Mouse (Mus musculus) small intestine, adult 2 months (tissue): Measurements from ENCODE around the gene Hist1h2bc.

Experiments
- CTCF ChIP-seq: fragments of 200-500 bp; IDR thresholded peaks from 2 replicates; pipeline ENCODE4 v1.5.1; 2012; ENCODE audit warnings: low read depth, mild to moderate bottlenecking, control low read depth, inconsistent platforms, low read length, moderate library complexity, mixed read lengths; ENCODE audit not compliant: insufficient replicate concordance, insufficient read length; ENCODE audit errors: extremely low read depth
- POLR2A ChIP-seq: fragments of 200-500 bp; IDR thresholded peaks from 2 replicates; pipeline ENCODE4 v1.6.1; 2012; ENCODE audit warnings: low read depth, mild to moderate bottlenecking, control low read depth, inconsistent platforms, low read length, moderate library complexity

GRCm38 (mm10) chr13:23739069-23739921 lies 55.3 kb downstream of the Hist1h2bc start:
- TF ChIP-seq CTCF = no peak
- peak; percentile 82; the same call in 1 of the 2 replicates for TF ChIP-seq POLR2A
